In the genomic region with DNA sequence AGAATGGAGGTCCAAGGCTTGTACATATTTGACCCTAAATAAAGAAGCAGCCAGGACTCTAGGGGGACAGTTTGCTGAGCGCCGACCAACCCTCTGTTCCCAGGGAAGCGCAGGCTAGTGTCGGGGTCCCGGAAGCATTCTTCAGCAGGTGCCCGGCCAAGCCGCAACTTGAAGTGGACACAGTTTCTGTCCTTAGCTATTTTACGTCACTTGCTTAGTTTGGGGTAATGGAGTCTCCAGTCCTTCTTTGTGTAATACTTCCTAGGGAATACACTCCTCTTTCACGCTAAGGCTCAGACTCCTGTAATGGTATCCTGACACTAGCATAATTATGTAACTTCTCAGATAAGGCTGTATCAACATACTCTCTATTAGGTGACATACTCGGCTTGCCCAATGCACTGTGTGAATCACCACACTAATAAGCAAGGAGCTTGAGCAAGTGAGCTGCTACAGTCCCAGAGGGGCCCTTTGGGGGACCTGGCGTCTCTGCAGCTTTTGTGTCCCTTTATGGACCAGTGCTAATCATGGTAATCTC, we compare ENCODE assay signal across 7 mouse cellular contexts. TPM values are rescaled to one million over a fixed set of nuclear protein-coding genes. Genes with fewer than 3 reads are reported as not detected.
DNase-seq lines count a peak whose midpoint lies in the region; ATAC-seq and TF ChIP-seq lines count a peak whose summit lies in the region.

No protein-coding gene starts in this region.

- no peak for TF ChIP-seq POLR2A in spleen, adult 2 months (IDR thresholded peaks at IDR 0.05; ENCODE audit: low read depth, low read length)

- H3K27me3 ChIP-seq in spleen, adult 2 months (ENCODE audit: control insufficient read depth, insufficient read depth, low read length), result peaks cover 7% of the 10 kb centered on the region
- no peaks in the 10 kb centered on the region for H3K27me3 ChIP-seq in heart, embryonic 13.5 days (replicated peaks)

- H3K4me2 ChIP-seq in heart, embryonic 13.5 days, result peak overlapping the region; percentile 89

- WGBS in spleen, adult 2 months, result 22% methylated on average over 11 of the region's 11 CpGs
- 20% methylated on average over 11 of the region's 11 CpGs for WGBS in heart, embryonic 13.5 days

- no peak overlapping the region for H3K27ac ChIP-seq in spleen, adult 2 months (ENCODE audit: insufficient read depth, low read length)
- peak overlapping the region; percentile 90; the same call in 1 of the 2 replicates for H3K27ac ChIP-seq in heart, embryonic 13.5 days (replicated peaks)

- no peaks in the 10 kb centered on the region for H3K9me3 ChIP-seq in heart, embryonic 13.5 days

- H3K4me1 ChIP-seq in spleen, adult 2 months (ENCODE audit: control insufficient read depth, insufficient read depth, insufficient read length), result no peaks in the 10 kb centered on the region; the same call in 1 of the 2 replicates
- peaks cover 20% of the 10 kb centered on the region for H3K4me1 ChIP-seq in heart, embryonic 13.5 days

- no peak for DNase-seq in spleen, adult 2 months (ENCODE audit: low read depth in 1 of 2, low spot score in 2 of 2)
- DNase-seq in spleen, adult 12 weeks (ENCODE audit: low spot score), result no peak
- peak; percentile 65 for DNase-seq in cerebellum, adult 9-10 months
- DNase-seq in layer of hippocampus, postnatal 36 days, result peak; percentile 6 to 19

- peak overlapping the region; percentile 60; the same call in 1 of the 2 replicates for H3K4me3 ChIP-seq in spleen, adult 2 months (ENCODE audit: extremely low read depth, insufficient read depth, insufficient read length)
- peak overlapping the region; percentile 95 for H3K4me3 ChIP-seq in heart, embryonic 13.5 days

- no peak for ATAC-seq in heart, embryonic 13.5 days (ENCODE audit: extremely low read depth, insufficient number of reproducible peaks, low FRiP score, low TSS enrichment)
- peak; percentile 37 for ATAC-seq in megakaryocyte progenitor cell, adult 5-6 weeks (replicated peaks; ENCODE audit: poor library complexity)
- ATAC-seq in activated CD4-positive, CD25-positive, alpha-beta regulatory T cell, adult 4 months, result no peak

- H3K9ac ChIP-seq in heart, embryonic 13.5 days, result peak overlapping the region; percentile 97

- H3K36me3 ChIP-seq in spleen, adult 2 months (ENCODE audit: control insufficient read depth, insufficient read depth, low read length), result no peaks in the 10 kb centered on the region
- peaks cover 26% of the 10 kb centered on the region for H3K36me3 ChIP-seq in heart, embryonic 13.5 days

- no peak for TF ChIP-seq CTCF in spleen, adult 2 months (IDR thresholded peaks at IDR 0.05; ENCODE audit: extremely low read depth, insufficient read depth, insufficient read length, insufficient replicate concordance)

RNA-seq across cellular contexts. Expression of gene Lgalsl, which starts 0.8 kb away (rescaled TPM):
- polyA plus RNA-seq in spleen, adult 2 months (2012; rRNA removed), result 2.6 and 4.4 TPM in 2 replicates
- 35.1 and 37.5 TPM in 2 replicates for polyA plus RNA-seq in heart, embryonic 13.5 days (2015; fragmentation: Nextera tagmentation; extraction: Ambion mirVana)
- total RNA-seq in layer of hippocampus, postnatal 36 days (2021), result 10 to 100 TPM; 80.7 to 82.0 TPM
- 7.2 and 10.4 TPM in 2 replicates for total RNA-seq in megakaryocyte progenitor cell, adult 5-6 weeks (2015)
- total RNA-seq in megakaryocyte progenitor cell, adult 5-6 weeks (2017), result 3.0 and 4.2 TPM in 2 replicates
- 10 to 100 TPM; 11.9 to 18.5 TPM for polyA plus RNA-seq in activated CD4-positive, CD25-positive, alpha-beta regulatory T cell, adult 4 months (2017; shearing (Covaris generic))

Comparison
In these comparisons a context has a peak if more than half of its experiments do, and no peak if none do; other contexts are left out.
1. DNase-seq: peak in cerebellum, adult 9-10 months (single experiment) and layer of hippocampus, postnatal 36 days (2 of 2); none in spleen, adult 2 months (0 of 2) and spleen, adult 12 weeks (single experiment).